Mouse (Mus musculus) hematopoietic stem cell, adult 5-6 weeks (primary cell): ENCODE data around the gene Hist1h4a. TPM values are rescaled to one million over a fixed set of nuclear protein-coding genes. Genes with fewer than 3 reads are reported as not detected.
"Not testable (repeated sequence)": the region's sequence is repeated elsewhere in the genome, so short reads cannot be mapped to it uniquely, and the experiment has no call there.

Source experiments
- ATAC-seq, 2 experiments: fragments of 125-278 bp in 1 of 2; replicated peaks in 1 of 2; 2 replicates each; pipeline ENCODE4 v1.8.0; 2016 to 2017; ENCODE audit warnings: inconsistent platforms in 2 of 2, mild to moderate bottlenecking in 2 of 2, moderate number of reproducible peaks in 2 of 2, low read depth in 1 of 2, moderate TSS enrichment in 1 of 2; ENCODE audit not compliant: low FRiP score in 2 of 2, poor library complexity in 2 of 2, severe bottlenecking in 2 of 2, insufficient read depth in 1 of 2, low TSS enrichment in 1 of 2
- total RNA-seq: library from RNA; stranded (forward); fragments of 172-1452, 232-1000 nt; gene quantifications from 2 replicates; pipeline ENCODE4 v1.2.3, GENCODE M21; 2017

The Hist1h4a gene
- 237 and 336 TPM in 2 replicates for total RNA-seq

DNA sequence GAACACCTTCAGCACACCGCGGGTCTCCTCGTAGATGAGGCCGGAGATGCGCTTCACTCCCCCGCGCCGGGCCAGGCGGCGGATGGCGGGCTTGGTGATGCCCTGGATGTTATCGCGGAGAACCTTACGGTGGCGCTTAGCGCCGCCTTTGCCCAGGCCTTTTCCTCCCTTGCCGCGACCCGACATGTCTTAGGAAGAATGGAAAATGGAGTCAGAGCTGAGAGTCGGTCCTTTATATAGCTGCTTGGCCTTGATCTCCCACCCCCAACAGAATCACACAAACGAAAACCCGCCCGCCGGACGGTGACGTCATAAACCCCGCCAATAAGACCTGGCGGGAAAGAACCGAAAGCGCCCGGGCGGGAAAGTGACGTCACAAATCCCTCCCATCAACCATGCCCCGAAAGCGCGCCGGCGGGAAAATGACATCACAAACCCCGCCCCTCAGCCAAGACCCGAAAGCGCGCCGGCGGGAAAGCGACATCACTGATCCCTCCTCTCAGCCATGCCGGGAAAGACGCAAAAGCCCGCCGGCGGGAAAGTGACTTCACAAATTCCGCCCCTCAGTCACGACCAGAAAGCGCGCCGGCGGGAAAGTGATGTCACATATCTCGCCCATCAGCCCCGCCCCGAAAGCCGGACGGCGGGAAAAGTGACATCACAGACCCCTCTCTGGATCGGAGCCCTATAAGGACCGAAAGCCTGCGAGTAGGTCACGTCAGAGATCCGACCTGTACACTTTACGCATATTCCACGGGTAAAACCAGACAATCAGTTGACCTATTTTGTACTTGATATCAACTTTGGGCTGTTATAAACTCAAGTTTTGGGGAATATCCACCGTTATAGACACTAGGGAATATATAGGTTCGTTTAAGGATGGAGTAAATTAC, at the start of gene Hist1h4a:
Gene Hist1h4a (minus strand): TSS at position 259 of the 893 bp plus-strand sequence.
- peak; percentile 49 to 50 for ATAC-seq

DNA sequence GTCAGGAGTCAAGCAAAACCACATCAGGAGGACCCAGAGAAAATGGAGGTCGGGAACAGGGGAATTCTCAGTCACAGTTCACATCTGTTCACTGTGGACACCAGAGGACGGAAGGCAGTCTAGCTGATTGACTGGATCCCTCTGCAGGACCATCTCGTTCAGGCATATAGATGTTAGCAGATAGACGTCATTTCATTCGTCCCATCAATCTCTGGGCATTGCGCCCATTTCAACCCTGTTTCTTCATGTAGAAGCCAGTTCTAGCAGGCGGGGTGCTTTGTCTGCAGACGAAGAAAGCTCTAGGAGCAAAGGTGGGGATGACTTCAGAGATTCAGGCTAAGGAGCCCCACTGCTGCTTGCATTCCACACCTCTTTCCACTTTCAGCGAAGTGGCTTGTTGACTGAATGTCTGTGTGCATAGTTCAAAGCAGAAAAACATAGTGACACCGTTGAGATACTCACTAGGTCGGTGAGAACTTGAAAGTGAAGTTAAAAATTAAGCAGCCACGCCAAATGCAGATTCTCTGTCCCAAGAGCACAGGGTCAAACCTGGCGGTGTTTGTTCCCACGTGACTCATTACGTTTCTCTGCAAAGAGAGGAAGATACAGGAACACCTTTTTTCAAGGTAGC, 45.5 kb upstream of the Hist1h4a start, which contains the start of gene Slc17a2:
Gene Slc17a2 (plus strand): TSS at position 572 of the 631 bp plus-strand sequence.
- no peak for ATAC-seq

DNA sequence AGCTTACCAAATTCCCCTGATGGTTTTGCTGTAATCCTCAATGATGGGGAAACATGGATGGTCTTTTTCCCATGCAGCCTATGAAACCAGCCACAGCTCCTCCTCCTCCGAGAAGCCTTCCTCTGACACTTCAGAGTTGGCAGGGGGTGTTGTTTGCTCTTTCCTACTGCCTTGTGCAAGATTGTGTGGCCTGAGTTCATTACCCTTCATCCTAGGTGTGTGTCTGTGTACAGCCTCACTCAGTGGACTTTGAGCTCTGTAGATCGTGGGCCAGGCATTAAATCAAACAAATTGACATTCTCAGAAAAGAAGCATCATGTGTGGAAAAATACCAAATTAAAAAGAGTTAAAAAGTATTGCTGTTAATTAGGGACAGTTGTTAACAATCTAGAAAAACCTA, 43.5 kb upstream of the Hist1h4a start:
- no peak for ATAC-seq

DNA sequence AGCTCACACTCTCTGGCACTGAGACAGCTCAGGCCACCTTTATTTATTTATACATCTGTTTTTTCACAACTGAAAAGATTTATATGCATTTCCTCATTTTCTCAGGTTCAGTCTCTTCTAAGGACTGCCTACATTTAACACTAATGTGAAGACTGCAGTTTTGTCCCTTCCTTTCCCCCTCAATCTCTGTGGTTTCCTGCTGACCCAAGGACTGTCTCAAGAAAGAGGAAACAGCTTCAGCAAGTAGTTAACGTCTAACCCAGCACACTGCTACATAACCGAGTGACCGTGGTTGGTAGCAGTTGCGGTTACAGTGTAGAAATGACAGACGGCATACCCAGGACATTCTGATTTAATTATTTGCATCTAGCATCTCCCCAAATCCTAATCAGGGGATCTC, 38.4 kb upstream of the Hist1h4a start:
- peak; percentile 92 to 94 for ATAC-seq

DNA sequence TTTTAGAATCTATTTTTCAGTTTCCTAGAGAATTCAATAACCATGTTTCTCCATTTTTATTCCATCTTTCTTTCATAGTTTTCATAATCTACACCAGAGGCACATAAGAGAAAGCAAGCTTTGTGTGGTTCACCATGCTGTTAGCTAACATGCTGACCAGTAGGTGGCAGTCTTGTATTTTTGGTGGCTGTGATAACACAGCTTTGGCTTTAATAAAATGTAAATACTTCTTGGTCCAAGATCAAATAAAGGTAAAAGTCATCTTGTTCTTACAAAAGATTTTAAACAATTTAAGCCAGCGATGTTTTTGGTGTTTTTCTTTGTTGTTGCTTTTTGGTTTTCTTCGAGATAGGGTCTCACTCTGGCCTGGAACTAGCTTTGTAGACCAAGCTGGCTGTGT, 31.5 kb upstream of the Hist1h4a start:
- ATAC-seq, result peak; percentile 64 to 67; a peak in 3 of 4 replicates

DNA sequence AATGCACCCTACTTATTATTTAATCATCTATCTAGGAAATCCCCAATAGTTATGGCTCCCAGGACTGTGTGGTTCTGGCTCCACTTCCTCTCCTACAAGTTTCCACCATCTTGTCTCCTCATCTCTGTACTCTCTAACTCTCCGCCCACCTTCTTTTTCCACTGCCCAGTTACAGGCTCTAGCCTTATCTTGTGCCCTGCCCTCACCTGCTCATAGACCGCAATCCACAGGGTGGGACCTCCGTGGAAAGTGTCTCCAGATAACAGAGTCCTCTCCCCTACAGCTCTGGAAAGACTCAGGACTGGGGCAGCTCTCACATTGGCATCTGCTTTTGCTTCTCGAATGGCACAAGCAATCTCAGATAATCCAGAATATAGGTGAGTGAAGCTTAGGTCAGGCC, 18.0 kb upstream of the Hist1h4a start:
- ATAC-seq, result no peak

DNA sequence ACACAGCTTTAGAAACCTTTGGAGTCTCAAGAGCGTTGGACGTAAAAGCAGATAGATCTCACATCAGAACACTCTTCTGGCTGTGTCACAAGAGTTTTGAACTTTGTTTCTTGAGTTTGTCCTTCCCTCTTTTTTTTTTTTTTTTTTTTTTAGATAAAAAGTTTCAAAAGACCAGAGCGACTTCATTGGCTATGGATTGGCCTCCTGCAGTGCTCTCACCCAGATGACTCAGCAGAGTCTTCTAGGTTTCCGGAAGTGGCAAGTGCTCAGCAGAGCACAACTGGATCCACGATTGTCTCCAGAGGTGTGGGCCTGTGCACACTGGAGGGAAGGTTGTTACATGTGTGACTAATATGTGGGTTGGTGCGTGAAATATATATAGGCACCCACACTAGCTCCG, 17.3 kb upstream of the Hist1h4a start:
- 0 out of 4 replicates have a peak, but pooled peaks have one; percentile 7 to 10 for ATAC-seq

DNA sequence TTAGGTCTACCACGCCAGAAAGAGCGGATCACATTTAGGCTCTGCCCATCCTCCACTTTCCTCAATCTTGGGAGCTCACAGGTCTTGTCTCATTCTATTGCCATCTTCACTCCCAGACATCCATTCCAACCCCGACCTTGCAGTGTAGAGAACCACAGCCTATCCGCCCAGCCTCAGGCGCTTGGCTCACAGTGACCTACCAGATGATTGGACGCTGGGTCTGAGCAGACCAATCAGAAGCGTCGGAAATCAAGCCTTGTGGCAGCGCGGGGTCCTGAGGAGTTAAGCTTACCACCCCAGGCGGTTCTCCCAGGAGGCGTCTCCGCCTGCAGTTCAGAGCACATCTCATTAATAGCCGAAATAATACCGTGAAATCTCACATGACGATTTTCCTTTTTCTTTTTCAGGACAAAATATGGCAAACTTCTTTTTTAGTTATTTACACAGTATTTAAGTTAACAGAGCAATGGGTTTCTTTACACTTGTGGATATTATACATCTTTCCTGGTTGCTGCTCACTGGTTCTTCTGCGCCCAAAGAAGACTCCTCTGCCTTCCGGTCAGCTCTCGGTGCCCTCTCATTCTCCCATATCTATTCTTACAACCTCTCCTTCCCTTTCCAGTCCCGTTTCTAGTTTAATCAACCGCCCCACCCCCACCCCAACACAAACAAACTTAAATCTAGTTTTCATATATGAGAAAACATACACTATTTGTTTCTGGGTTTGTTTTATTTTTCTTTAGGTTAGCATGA, 11.7 kb upstream of the Hist1h4a start:
- peak; percentile 37 to 47; a peak in 3 of 4 replicates for ATAC-seq

DNA sequence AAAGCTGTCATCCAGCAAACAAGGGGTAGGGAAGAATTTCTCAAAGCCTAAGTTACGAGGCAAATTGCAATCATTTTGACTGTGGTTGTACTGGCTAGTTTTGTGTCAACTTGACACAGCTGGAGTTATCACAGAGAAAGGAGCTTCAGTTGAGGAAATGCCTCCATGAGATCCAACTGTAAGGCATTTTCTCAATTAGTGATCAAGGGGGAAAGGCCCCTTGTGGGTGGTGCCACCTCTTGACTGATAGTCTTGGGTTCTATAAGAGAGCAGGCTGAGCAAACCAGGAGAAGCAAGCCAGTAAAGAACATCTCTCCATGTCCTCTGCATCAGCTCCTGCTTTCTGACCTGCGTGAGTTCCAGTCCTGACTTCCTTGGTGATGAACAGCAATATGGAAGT, 8.6 kb upstream of the Hist1h4a start, which contains the start of gene Trim38:
Gene Trim38 (plus strand): TSS at position 301 of the 400 bp plus-strand sequence.
- not testable (repeated sequence) for ATAC-seq

DNA sequence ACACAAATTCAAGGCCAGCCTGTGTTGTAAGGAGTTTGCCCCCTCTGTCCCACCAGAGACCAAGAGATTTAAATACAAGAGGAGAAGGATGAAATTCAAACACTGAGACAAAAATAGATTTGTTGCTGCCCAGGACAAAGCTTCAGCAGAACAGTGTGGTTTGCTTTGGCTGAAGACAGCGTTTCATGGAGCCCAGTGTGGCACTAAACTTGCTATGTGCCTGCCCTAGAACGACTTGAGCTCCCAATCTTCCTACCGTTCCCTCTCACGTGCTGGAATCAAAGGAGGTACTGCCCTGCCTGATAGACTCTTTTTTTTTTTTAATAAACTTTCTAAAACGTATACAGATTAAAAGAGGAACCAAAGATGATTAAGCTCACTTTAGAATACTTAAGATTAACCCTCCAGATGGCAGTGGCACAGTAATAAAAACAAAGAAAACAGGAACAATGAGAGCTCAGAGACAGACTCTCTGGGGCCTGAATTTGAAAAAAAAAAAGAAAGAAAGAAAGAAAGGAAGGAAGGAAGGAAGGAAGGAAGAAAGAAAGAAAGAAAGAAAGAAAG, 7.9 kb upstream of the Hist1h4a start:
- ATAC-seq, result peak; percentile 63 to 81

DNA sequence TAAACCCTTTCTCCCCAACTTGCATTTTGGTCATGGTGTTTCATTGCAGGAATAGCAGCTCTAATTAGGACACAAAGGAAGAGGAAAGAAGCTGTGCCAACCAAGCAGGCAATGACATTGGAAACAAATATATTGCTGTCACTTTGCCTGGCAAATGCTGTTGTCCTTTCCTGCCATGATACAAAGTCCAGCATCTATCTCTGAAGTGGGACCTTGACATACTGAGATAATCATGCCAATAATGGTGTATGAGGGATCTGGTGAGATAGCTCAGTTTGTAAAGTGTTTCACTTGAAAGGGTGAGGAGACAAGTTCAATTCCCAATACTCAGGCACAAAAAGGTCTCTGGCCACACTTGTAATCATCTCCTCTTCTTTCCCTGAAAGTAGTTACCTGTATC, 5.7 kb upstream of the Hist1h4a start:
- ATAC-seq, result no peak

DNA sequence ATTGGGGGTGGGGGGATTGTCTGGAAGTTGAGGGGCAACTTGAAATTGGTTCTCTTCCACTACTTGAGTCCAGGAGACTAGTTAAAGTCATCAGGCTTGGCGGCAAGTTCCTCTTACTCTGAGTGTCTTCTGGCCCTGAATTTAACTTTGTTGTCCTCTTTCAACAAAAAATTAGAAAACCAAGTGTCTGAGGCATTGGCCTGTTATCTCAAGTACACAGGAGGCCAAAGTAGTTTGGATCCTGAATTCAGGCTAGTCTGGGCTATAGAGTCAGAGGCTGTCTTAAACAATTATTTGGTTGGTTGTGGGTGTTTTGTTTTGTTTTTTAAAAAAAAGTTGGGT, 4.1 kb upstream of the Hist1h4a start:
- no peak for ATAC-seq

DNA sequence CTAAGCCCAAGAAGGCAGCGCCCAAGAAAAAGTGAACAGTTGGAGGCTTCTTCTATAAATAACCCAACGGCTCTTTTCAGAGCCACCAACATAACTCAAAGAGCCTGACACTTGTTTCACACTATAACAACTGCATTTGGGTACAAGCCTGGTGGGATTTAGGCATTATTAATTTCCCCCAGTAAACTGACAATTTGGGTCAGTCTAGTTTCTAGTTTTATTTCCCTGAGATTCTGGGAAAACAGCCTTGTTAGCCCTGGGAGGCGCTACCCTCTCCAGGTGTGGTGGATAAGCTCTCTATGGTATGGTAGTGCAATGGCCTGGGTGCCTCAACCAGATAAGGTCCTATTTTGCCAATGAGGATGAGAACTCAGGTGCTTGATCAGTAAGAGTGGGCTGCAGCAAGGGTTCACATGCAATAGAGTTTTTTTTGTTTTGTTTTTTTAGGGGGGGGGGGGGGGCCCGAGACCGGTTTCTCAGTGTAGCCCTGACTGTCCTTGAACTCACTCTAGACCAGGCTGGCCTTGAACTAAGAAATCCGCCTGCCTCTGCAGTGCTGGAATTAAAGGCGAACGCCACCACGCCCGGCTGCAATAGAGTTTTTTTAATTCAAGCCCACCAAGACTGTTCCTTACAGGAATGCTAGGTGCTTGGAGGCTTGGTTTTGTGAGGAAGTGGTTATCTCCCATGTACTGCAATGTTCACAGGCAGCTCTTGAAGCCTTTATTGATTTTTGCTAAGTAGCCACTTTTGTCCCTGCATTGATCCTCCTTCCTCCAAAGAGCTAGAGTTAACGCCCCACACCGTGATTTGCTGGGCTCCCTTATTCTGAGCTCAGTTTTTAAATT, 3.5 kb upstream of the Hist1h4a start:
- ATAC-seq, result no peak

DNA sequence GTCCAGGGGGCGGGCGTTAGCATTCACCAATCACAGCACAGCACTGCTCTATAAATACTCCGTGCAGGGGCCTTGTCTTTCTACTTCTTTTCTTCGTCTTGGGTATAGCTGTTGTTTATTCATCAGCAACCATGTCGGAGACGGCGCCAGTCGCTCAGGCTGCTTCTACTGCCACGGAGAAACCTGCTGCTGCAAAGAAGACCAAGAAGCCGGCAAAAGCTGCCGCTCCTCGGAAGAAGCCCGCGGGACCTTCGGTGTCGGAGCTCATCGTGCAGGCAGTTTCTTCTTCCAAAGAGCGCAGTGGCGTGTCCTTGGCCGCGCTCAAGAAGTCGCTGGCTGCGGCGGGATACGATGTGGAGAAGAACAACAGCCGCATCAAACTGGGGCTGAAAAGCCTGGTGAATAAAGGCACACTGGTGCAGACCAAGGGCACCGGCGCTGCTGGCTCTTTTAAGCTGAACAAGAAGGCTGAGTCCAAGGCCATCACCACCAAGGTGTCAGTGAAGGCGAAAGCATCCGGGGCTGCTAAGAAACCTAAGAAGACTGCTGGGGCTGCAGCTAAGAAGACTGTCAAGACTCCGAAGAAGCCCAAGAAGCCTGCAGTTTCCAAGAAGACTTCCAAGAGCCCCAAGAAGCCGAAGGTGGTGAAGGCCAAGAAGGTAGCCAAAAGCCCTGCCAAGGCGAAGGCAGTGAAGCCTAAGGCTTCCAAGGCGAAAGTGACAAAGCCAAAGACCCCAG, 2.7 kb upstream of the Hist1h4a start, which contains the start of gene Hist1h1a:
Gene Hist1h1a (plus strand): TSS at position 81 of the 738 bp plus-strand sequence.
- ATAC-seq, result peak; percentile 55 to 63

DNA sequence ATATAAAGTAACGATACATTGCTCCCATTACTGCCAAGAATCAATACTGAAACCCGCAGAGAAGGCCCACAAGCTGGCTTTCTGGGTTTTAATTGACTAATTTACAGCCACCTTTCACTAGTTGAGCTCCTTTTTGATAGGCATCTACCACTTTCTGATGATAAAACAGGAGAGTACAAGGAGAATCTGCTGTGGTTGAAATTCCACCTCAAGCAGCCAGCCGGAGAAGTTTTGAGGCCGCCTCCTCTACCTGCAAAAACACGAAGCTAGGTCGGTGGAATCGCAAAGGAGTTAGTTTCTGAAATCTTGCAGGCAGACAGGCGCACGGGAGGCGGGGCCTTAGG, 2.2 kb upstream of the Hist1h4a start:
- ATAC-seq, result no peak
